Comparison of ENCODE assay signal across 1 mouse cellular context in genomic region chr7:49764011-49764716, GRCm38 (mm10).
TF ChIP-seq lines count a peak whose summit lies in the region.

No protein-coding gene starts in this region.

TF ChIP-seq in MEL, 35 proteins besides CTCF, POLR2A, EP300 and RAD21 (continued from another document):
- 0 out of 2 replicates have a peak, but pooled peaks have one; percentile 2 for TF ChIP-seq GATA1 (IDR thresholded peaks at IDR 0.05; ENCODE audit: low read depth, low read length)
- no peak for TF ChIP-seq SMC3 (IDR thresholded peaks at IDR 0.05; ENCODE audit: low read depth, low read length)
- no peak; the same call in 1 of the 2 replicates for TF ChIP-seq NELFE (IDR thresholded peaks at IDR 0.05; ENCODE audit: low read depth, low read length)
- no peak for TF ChIP-seq MYB (IDR thresholded peaks at IDR 0.05; ENCODE audit: low read depth, low read length)
- peak; percentile 94 for TF ChIP-seq GABPA (IDR thresholded peaks at IDR 0.05; ENCODE audit: low read depth, low read length)
- TF ChIP-seq ETS1 (IDR thresholded peaks at IDR 0.05; ENCODE audit: low read depth, low read length): peak; percentile 92
- TF ChIP-seq BHLHE40 (IDR thresholded peaks at IDR 0.05; ENCODE audit: borderline replicate concordance, low read depth, low read length): no peak
- TF ChIP-seq E2F4 (IDR thresholded peaks at IDR 0.05; ENCODE audit: borderline replicate concordance, low read depth, low read length): no peak
- no peak for TF ChIP-seq TAL1 (IDR thresholded peaks at IDR 0.05; ENCODE audit: low read length)
- TF ChIP-seq POLR2AphosphoS2 (IDR thresholded peaks at IDR 0.05; ENCODE audit: low read length): 0 out of 2 replicates have a peak, but pooled peaks have one; percentile 29
- no peak for TF ChIP-seq USF1 (IDR thresholded peaks at IDR 0.05; ENCODE audit: low read depth, low read length)
TF ChIP-seq in MEL: peak in this region for 9.
